Mouse (Mus musculus) gastrocnemius, postnatal 36 days (tissue): ENCODE results near the gene Disp1. TPM values are rescaled to one million over a fixed set of nuclear protein-coding genes. Genes with fewer than 3 reads are reported as not detected.

Experiments used
- DNase-seq, 2 experiments: peaks; one replicate each; pipeline ENCODE4 v3.0.0; 2022
- intact Hi-C: fragments of 180-260 bp; cut with DNase I; formaldehyde crosslinking; loops from one replicate; pipeline ENCODE4 v1.15.1; 2025
- total RNA-seq, 2 experiments: library from RNA; stranded (reverse); gene quantifications; 2 replicates each; pipeline ENCODE4 v1.2.3; 2021

Disp1 gene
- total RNA-seq, 2 experiments from 2014 or later, result 3.5 to 4.4 TPM

GRCm38 (mm10) chr1:183167776-183168175 lies 53.5 kb downstream of the Disp1 start:
- no peak for DNase-seq
- intact Hi-C loops, result no loop called here

DNA sequence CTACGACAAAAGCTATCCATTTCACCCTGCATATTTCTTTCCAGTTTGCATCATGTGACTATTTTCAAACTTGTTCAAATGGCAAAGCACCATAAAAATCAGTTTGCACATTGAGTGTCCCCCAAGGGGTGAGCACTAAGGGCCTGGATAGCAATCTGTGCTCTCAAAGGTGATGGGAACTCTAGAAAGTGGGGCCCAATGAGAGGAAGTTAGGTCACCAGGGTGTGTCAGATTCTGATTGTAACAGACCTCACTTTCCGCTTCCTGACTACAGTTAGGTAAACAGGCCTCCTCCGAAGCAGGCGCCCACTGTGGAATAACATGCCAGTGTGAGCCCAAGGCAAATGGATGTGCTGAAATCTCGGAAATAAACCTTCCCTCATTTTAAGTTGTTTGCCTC lies 54.6 kb downstream of the Disp1 start:
- no peak for DNase-seq
- intact Hi-C loops, result no loop called here

- intact Hi-C loops, result no loop called here
- DNase-seq, result no peak
These were observed 56.7 kb downstream of the Disp1 start for GRCm38 (mm10) chr1:183164648-183165071.

DNA sequence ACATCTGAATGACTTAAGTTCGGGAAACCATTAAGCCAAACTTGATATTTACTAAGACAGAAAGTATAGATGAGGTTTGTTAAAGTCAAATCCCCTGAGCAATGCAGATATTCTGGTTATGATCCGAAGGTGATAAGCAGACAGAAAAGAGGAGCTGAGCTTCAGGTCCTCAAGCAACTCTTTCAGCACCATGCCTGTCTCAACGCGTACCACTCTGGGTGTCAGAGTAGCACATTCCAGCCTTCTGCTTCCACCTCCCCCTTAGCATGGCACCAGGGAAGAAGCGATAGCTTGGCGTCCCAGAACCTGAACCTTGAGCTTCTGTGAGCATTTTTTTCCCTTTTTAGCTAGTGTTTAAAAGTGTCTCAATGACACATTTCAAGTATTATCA lies 57.1 kb downstream of the Disp1 start:
- intact Hi-C loops, result no loop called here
- no peak for DNase-seq

DNA sequence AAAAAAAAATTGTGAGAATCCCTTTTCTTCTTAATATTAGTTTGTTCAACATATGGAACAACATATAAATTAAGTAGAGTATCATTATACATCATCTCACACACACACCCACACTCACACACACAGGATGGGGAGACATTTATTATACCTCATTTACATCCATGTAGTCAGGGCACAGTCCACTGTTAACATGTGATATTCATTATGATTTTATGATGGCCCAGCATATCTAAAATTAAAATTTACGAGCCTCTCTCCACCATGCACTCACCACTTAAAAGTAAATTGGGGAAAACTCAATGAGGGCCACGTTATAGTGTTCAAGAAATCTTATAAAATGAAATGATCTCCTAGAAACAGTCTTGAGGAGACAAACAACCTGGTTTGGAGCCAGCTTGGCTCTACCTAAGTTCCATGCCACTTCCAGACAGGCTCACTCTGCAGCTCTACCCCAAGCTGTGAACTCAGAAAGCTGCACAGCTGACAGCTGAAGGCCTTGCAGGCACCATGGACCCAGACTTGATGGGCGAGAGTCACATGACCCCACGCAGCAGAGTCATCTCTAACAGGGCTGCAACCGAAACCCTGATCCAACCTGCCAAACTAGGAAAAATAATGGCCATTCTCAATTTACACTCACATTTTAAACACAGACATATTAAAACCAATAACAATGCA lies 57.7 kb downstream of the Disp1 start:
- DNase-seq, result no peak
- intact Hi-C loops, result no loop called here

- DNase-seq, result no peak
- intact Hi-C loops, result no loop called here
These were observed 60.3 kb downstream of the Disp1 start for GRCm38 (mm10) chr1:183161057-183161456.

DNA sequence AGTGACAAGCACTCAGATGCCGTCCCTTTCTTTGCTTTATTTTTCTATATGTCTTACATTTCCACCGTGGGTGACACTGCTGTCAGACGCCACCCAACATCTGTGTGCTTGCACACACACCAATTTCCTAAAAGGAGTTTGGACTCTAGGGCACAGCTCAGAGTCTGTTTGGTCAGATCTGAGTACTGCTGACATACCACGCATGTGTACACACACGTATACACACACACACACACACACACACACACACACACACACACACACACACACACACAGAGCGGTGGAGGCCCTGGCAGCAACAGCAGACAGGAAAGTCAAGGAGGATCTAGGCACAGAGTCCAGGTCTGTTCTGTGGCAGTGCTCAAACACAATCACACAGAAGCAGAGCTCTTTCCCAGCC lies 61.1 kb downstream of the Disp1 start:
- intact Hi-C loops, result no loop called here
- DNase-seq, result no peak

DNA sequence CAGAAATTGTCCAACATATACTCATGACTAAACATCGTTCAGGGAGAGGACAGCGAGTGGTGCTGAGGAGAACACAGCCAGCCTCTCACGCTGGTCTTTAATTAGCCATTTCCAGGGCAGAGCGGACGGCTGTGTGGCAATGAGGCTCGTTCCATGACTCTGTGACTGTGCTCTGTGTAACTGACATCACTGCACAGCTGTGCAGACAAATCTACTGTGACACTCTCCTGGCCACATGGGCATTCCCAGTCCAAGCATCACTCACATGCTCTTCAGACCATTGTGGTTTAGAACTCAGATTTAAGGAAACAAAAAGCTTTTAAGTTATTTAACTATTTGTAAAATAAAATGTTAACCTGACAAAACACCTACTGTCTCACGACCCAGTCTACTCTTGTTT lies 62.1 kb downstream of the Disp1 start:
- intact Hi-C loops, result no loop called here
- no peak for DNase-seq

DNA sequence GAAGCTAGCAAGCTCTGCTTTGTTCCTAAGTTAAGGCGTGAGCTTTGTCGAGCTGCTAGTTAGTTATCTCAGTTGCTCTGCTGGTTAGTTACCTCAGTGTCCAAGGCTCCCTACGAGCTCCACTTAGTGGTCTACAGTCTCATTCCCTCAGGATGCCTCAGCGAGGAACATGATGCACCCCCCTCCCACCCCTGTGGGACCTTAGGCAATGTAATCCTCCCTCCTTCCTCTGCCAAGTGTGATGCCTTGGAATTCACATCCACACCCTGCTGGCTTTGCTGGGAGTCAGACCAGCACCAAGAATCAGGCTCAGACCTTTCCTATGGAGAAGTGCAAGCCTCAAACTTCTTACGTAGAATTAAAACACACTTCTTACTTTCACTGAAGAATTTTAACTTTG lies 65.7 kb downstream of the Disp1 start:
- peak; percentile 50 to 60 for DNase-seq
- intact Hi-C loops, result no loop called here

DNA sequence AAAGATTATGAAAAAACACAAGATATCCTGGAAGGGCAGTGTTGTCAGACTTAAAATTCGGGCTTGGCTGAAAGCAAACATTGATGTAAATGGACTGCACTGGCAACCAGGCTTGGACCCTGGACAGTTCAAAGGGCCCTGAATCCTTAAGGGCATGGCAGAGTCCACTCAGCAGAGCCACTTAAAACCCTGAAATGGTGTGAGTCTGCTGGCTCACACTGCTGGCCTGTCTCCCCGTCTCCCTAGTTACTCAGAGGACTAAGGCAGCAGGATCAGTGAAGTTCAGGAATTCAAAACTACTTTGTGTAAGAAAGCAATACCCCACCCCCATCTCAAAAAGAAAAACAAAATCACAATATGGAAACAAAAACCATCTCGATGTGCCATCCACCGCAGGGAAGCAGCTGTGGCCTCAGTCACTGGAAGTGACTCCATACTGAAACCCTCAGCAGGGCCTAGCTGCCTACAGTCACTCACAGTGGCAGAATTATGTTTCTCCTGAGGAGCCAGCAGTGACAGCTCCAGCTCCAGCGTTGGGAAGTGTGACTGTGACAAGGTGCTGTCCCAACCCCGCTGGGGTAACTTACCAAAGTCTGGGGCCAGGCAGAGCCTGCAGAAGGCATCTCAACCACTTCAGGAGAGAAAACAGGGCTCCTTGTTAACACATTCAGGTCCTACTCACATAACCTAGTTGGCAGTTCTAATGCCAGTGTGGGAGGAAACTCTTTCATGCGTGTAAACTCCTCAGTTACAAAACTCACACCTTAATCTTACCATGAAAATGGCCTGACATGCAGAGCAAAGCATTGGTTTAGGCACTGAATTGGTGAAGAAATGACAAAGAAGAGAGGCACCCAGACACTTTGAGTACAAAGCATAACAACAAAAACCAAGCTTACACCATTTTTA lies 66.8 kb downstream of the Disp1 start:
- DNase-seq, result no peak
- intact Hi-C loops, result no loop called here

- DNase-seq, result no peak
- intact Hi-C loops, result no loop called here
These were observed 68.0 kb downstream of the Disp1 start for GRCm38 (mm10) chr1:183153354-183153753.

DNA sequence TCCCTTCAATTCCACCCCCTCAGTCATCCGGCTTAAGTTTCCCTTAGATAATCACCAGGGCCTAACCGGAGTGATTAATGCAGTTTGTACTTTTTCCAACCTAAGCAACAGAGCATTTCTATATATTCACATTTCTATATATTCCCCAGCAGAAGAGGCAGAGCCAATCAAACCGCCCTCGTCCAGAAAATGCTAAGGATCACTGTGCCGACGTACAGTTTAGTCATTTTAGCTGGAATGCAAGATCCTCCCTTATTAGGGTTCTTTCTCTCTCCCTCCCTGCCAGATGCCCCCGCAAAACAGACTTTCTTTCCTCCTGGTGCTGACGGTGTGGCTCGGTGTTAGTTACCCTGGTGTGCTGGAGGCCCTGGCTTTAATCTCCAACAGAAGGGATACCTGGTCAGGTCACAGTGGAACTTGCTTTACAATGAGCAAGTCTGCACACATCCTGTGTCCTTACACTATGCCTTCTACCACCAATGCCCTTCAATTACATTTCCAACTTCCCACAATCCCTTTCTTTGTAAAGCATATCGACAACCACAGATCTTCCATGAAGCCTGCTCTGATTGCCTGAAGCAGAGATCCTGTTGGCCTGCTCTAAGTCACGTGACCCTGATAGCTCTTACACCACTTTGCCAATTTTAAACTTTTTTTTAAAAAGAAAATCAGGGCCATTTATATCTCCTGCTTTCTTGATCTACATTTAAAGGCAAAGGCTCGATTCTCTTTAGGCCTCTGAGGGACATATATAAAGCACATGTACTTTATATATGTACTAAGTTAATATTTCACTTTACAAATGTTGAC lies 69.6 kb downstream of the Disp1 start:
- intact Hi-C loops, result no loop called here
- no peak for DNase-seq

DNA sequence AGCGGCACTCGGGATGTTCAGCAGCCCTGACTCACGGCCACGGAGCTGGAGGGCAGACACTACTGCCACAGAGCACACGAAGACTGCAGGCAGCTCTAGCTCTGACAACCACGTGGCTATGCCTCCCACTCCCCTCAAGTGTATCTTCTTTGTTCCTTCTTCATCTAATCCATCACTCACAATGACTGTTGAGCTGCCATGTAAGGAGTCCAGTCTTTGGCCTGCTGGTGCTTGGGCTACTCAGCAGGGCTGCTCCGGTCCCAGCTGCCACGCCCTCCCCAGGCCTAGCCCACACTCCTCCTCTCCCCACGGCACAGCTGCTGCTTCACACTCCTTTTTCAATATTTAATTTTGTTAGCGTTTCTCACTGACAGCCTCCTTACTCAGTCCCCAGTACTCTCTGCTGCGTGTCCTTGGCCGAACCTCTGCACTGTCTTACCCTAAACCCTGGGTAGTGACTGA lies 70.9 kb downstream of the Disp1 start:
- intact Hi-C loops, result no loop called here
- no peak for DNase-seq

DNA sequence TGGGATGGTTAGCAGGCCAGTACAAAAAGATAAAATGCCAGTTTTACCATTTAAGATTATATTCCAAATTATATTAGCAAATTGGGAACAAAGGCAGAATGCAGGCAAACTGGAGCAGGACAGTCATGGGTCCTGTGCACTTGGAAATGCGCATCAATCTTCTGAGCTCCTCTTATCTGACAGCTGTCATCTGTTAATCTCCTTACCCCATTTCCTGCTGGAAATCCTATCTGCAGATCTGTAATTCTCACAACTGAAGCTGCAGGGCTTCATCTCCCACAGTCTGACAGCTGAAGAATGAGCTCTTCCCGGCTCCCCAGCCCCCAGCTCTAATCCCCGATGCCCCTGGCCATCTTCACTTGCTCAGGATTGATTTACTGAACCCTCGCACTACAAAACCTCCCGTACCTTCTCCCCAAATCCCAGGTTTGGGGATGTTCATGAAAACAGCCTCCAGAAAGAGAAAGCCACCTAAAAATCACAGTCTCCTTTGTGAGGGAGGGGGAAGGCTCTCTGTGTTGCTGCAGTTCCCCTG lies 71.7 kb downstream of the Disp1 start:
- no peak for DNase-seq
- intact Hi-C loops, result no loop called here

DNA sequence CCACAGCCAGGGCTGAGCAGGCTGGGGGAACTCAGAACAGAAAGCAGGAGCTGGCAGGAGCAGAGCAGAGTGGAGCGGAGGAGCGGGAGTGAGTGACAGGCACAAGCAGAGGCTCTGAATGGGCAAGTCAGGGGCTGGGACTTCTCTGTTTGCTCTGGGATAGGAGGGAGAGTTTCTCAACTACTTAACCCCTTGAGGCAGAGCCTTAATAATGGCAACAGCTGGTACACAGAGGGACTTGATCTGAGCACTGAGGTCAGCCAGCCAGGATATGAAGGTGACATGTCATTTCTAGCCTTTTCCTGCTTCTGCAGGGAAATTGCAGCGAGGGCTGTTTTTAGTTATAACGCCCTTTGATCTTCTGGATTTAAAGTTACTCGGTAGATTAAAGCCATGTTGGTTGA lies 73.9 kb downstream of the Disp1 start:
- peak; percentile 54 to 55 for DNase-seq
- intact Hi-C loops, result no loop called here

DNA sequence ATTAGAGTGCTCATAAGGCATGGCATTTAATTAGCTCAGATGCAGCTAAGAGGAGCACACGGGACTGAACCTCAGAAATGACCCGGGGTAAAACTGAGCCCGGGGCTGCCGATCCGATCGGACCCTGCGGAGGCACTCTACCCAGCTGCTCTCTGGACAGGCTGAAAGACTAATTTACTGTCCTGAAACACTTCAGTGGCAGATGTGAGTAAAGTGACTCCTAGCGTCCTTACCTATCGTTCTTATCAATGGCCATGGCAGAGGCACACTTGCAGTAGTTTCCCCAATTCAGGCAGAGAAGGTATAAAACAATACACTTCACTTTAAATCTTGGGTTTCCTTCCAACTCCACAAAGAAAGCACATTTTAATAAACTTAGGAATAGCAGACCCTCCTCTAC lies 74.5 kb downstream of the Disp1 start:
- intact Hi-C loops, result no loop called here

GRCm38 (mm10) chr1:183146102-183146735 lies 75.1 kb downstream of the Disp1 start:
- intact Hi-C loops, result no loop called here
- no peak for DNase-seq

More for the DNA sequence above, 74.5 kb downstream of the Disp1 start:
- no peak for DNase-seq

- no peak for DNase-seq
- intact Hi-C loops, result no loop called here
These were observed 76.6 kb downstream of the Disp1 start for GRCm38 (mm10) chr1:183144602-183145205.

- DNase-seq, result no peak
- intact Hi-C loops, result no loop called here
These were observed 78.1 kb downstream of the Disp1 start for GRCm38 (mm10) chr1:183143246-183143645.

GRCm38 (mm10) chr1:183142566-183142965 lies 78.8 kb downstream of the Disp1 start:
- intact Hi-C loops, result no loop called here

More at GRCm38 (mm10) chr1:183142566-183142965, 78.8 kb downstream of the Disp1 start:
- no peak for DNase-seq
